Mouse (Mus musculus): ENCODE measurements around the gene Nell1.

Nell1 gene

DNA sequence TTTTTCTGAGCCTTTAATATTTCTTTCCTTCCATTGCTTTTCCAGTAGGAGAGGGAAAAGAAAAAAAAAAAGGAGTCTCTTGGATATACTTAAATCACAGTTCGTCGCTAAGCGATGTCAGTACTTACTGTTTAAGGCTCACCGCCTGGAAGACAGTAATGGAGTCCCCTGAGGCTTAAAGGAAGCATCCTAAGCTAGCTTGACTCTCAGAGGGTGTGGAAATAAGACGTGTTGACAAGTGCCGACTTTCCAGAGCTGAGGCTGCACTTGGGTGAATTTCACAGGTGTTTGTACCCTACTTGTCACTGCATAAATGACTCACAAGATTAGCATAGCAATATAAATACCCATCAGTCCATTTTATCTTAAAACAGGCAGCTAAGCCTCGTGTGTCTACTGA, 599.2 kb downstream of the Nell1 start:
- DNase-seq: no peak

DNA sequence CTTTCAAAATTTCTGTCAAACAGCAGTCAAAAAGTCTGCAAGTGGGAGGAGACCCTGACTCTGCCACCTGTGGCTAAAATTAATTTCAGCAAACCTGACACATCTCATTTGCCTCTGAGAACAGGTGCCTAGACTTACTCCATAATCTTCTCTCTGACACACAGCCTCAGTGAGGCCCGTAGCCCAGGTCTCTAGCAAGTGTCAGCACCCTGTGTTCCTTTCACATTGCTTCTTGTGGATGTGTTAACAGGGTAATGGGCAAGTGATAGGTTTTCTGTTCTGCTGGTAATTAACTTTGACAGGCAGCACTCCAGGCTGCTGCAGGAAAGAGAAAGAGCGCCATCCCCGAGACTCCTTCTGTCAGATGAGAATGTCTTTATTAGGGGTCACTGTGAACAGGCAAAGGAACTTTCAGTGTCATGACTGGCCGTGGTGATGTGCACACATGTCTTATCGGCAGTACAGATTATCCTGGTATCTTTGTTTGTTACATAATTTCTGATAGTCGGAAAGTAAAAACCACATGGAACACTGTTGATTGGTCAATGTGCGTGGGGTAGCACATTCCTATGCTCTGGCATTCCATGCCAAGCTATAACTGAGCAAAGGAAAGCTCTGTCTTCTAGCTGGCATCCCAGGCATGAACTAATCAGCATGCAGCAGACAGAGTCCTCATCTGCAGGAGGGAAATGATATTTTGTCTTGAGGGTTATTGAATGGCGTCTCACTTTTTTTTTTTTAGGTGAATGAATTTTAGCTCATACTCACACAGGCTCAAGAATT, 614.2 kb downstream of the Nell1 start:
- DNase-seq: no peak

DNA sequence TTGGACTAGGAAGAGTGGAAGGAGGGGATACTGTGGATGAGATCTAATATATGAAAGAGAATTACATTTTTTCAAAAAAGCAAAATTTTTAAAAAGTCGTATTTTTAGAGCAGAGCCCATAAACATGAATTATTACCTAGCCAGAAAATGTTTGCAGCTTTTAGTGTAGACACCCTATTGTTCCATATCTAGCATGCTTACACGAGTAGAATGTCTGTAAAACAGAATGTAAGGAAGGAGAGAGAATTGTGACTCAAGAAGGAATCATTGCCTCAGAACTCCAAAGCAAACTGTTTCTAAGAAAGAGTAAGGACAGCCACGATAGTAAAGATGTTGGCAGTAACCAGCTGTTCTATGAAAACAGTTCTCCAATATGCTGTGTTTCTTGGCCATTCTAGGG, 624.2 kb downstream of the Nell1 start, which contains the start of gene 4933405O20Rik:
Gene 4933405O20Rik, plus strand, starts transcription at position 301 of the 400 bp plus-strand sequence.
- DNase-seq: no peak

DNA sequence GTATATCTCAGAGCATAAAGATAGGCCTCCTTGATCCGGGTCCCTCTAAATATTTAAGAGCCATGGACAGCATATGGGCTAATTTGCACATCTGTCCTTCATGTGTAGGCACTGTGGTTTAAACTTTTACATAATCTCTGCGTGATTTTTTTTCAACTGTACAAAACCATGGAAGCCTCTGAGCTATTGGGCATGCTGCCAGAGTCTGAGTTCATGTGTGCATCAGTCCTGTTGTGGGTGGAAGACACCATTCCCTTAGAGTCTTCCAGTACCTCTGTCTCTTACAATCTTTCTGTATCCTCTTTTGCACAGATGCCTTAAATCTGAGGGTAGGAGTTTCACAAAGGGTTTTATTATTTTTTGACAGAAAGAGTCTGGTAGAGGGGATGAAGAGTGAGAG, 639.4 kb downstream of the Nell1 start:
- DNase-seq: no peak

GRCm38 (mm10) chr7:50629186-50629585, 654.5 kb downstream of the Nell1 start:
- DNase-seq: no peak

GRCm38 (mm10) chr7:50633147-50633546, 658.5 kb downstream of the Nell1 start:
- DNase-seq: no peak

GRCm38 (mm10) chr7:50672266-50672665, 697.6 kb downstream of the Nell1 start:
- no peak for DNase-seq

GRCm38 (mm10) chr7:50675444-50675843, 700.8 kb downstream of the Nell1 start:
- no peak for DNase-seq

DNA sequence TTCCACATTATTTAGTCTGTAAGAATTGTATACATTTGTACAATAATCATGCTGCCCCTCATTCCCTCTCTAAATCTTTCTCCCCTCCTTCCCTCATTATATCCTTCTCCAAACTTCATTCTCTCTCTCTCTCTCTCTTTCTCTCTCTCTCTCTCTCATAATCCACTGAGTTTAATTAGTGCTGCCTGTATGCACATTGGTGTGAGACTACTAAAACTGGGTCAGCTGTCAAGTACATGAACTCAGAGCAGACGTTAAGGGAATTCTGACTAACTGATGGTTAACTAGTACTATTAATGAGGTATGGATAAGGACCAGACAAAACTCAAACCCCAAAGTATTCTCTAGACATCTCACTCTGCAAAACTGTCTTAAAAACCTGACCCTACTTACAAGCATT, 702.8 kb downstream of the Nell1 start:
- DNase-seq: no peak

DNA sequence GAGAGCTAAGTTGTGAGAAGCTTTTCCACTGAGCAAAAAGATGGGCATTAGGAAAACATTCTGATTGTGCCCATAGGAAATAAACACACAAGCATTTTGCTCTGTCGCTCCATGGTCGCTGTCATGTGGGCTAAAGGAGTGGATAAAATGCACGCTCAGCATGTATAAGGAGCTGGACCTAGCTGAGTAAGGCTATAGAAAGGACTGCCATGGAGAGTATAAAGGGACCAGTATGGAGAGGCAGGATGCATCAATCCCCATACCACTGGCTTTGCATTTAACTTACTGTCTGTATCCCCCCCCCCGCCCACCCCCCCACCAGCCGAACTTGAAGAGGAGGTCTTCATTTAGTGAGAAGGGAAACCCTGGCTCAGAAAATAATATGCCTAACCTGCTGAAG, 711.7 kb downstream of the Nell1 start:
- no peak for DNase-seq

GRCm38 (mm10) chr7:50725166-50725565, 750.5 kb downstream of the Nell1 start:
- DNase-seq: no peak

GRCm38 (mm10) chr7:50730951-50731350, 756.3 kb downstream of the Nell1 start:
- no peak for DNase-seq

DNA sequence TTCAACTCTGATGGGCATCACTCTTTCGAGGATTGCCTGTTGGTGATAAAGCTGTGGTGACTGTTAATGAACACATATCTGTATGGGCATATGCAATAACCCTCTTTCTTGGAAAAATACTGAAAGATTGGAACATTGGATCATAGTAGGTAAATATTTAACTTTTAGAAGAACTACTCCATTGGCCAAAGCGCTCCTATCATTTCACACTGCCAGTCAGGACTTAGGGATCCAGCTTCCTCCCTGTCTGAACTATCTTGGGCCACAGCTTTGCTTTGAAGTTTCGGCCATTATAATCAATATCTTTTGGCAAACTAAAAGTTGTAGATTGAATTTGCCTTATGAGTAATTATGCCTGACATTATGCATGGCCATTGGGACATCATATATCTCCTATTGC, 780.9 kb downstream of the Nell1 start:
- no peak for DNase-seq

GRCm38 (mm10) chr7:50756409-50756808, 781.7 kb downstream of the Nell1 start:
- no peak for DNase-seq

DNA sequence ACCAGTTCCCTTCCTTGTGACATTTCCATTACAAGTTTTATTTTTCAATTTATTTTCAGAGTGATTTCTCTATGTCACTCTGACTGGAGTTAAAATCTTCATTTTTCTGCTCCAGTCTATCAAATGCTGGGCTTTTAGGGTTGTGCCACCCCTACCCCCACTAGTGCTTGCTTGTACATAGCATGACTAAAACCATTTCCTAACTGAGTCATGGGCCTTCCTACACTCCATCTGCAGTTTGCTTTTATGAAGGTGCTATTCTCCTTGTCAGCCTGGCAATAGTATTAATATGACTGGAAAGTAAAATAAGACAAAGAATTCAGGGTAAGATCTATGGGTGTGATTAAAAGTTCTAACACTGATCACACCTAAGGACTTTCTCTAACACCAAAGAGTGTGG, 798.9 kb downstream of the Nell1 start:
- no peak for DNase-seq

GRCm38 (mm10) chr7:50781105-50781504, 806.4 kb downstream of the Nell1 start:
- DNase-seq: no peak

DNA sequence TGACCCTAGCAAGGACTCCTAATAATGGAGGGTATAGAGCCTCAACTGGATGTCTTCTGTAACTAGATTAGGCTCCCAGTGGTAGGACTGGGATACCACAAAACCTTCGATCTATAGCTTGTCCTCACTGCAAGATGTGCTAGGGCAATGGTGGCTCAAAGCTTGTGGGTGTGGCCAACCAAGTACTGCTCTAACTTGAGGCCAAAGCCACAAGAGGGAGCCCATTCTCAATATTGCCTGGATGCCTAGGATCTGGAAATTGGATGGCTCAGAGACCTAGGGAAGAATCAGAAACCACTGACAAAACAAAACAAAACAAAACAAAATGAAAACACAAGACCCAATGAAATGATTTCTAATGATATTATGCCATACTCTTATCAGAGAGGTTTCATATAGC, 809.0 kb downstream of the Nell1 start:
- peak in 1 of 2 experiments; percentile 4 for DNase-seq

- no peak for DNase-seq
Measured at GRCm38 (mm10) chr7:50826180-50826579, 851.5 kb downstream of the Nell1 start.

- DNase-seq: no peak
Measured at GRCm38 (mm10) chr7:50832799-50833198, 858.1 kb downstream of the Nell1 start.

DNA sequence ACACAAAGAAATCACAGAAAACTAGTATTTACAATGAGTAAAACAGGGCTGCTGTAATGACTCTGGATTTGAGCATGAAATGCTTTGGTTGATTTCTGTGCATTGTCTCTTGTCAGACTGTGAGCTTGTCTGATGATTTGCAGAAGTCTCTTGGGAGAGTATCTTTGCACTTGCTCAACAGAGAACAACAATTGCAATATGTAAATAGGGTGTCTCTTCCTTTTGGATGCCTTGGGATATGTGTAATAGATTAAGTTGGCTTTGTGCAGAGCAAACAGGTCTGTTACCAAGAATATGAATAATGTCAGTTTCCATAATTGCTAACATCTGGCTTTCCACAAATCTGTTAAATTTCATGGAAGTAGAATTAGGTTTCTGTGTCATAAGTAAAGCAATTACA, 868.0 kb downstream of the Nell1 start:
- no peak for DNase-seq

GRCm38 (mm10) chr7:50847921-50848320, 873.3 kb downstream of the Nell1 start:
- DNase-seq: no peak

- no peak for DNase-seq
Measured at GRCm38 (mm10) chr7:50850271-50850670, 875.6 kb downstream of the Nell1 start.

DNA sequence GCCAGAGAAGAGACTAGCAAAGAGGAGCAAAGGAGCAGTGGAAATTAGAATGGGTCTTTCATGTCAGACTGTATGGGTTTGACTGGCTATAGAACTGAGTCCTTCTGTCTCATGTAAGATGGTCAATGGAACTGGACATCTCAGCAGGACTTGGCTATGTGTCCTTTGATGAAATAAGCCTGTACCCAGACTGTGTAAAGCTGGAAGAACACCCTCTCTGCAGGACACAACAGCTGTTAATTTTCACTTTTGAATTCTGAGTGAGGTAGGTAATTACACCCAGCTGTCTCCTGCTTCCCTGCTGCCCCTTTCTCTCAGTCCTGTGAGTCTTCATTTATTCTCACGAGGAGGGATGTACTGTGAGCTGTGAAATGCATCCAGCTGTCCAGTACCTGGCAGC, 895.5 kb downstream of the Nell1 start:
- no peak for DNase-seq

DNA sequence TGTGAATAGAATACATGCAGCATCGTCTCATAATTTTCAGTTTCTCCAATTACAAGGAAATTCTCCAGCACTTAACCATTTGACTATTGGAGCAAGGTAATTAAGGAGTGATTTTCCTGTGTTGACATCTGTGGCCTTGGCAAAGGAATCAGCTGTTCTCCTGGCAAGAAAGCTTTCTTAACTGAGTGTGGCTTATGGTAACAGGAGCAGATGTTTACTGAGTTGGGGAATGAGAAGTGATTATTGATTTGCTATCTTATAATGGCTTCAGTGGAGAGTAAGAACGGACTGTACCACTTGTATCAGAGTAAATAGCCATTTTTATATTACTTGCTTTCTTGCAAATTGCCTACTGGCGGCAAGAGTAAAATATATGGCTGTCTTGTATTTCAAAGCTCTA, 913.0 kb downstream of the Nell1 start:
- no peak for DNase-seq

DNA sequence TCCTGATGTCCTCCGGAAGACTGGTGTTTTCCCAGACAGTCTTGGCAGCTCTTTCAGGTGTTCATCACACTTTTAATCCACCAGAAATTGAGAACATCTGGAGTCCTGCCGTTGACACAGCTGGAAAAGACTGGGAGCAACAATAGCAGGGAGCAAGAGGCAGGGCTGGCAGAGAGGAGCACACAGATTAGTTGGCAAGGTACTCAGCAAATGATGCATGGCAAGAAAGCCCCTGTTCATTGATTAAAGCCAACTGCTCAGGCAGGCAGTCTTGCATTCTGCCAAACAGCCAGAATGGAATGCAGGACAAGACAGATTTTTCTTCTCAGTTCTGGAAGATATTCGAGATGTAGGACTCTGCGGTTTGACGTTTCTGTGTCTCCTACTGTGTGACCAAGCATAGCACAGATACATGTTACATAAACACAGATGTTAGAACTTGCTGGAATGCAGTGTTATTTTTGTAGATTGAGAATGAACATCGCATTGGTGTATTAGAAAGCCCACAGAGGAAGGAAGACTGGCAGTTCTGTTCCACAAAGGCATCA, 925.0 kb downstream of the Nell1 start:
- DNase-seq: no peak
